Mouse (Mus musculus) erythroblast, embryonic 14.5 days (primary cell): ENCODE measurements at regions not wholly inside any gene's neighbourhood (a gene's known extent, or its start where the extent isn't known, plus 50 kb on each side); places are given as distances from the start of the nearest gene placed in this dataset.

Experiments used
- GATA1 ChIP-seq: IDR thresholded peaks from 2 replicates; pipeline ENCODE4 v1.6.1; 2012; ENCODE audit warnings: low read length, inconsistent platforms, mixed read lengths
- TAL1 ChIP-seq: IDR thresholded peaks from 3 replicates; pipeline ENCODE4 v1.6.1; 2012; ENCODE audit warnings: low read length, inconsistent platforms, mixed read lengths

GRCm38 (mm10) chr2:61514445-61515123 lies 63.8 kb upstream of the Tank start:
- TF ChIP-seq GATA1, result peak; percentile 90
- peak; percentile 43; the same call in 1 of the 3 replicates for TF ChIP-seq TAL1
